Comparison of ENCODE assay signal across 9 mouse cellular contexts in genomic region chr8:126850189-126850535, GRCm38 (mm10).
DNase-seq lines count a peak whose midpoint lies in the region; ATAC-seq and TF ChIP-seq lines count a peak whose summit lies in the region.
"Had no signal": no experiment of that assay in that cellular context is flagged by ENCODE, and none has a peak within 500 bp of the region (broad histone marks: within the 10 kb centered on the region; RNA-seq: fewer than 3 reads in every experiment).

No protein-coding gene starts in this region.

- H3K4me1 ChIP-seq in liver, adult 2 months (ENCODE audit: control insufficient read depth, insufficient read depth, low read length) = peaks cover 31% of the 10 kb centered on the region
- H3K4me1 ChIP-seq in bone marrow, adult 2 months (ENCODE audit: control insufficient read depth, insufficient read depth, low read length) = peaks cover 38% of the 10 kb centered on the region
- H3K4me1 ChIP-seq in liver, embryonic 13.5 days (replicated peaks) = peaks cover 62% of the 10 kb centered on the region

- no peaks in the 10 kb centered on the region for H3K79me2 ChIP-seq in liver, adult 2 months (ENCODE audit: control insufficient read depth, insufficient read depth, low read length)

- ATAC-seq in liver, embryonic 13.5 days (ENCODE audit: low read depth) = no peak

- no peaks in the 10 kb centered on the region for H3K36me3 ChIP-seq in liver, adult 2 months (ENCODE audit: control insufficient read depth, insufficient read depth, low read length)
- H3K36me3 ChIP-seq in liver, embryonic 13.5 days = no peaks in the 10 kb centered on the region

- no peak for DNase-seq in gastrocnemius, adult 2 months
- DNase-seq in gastrocnemius, postnatal 36 days = no peak
- DNase-seq in liver, adult 2 months (ENCODE audit: extremely low read depth, low read depth, low spot score) = no peak
- DNase-seq in liver = no peak
- DNase-seq in liver, embryonic 13.5 days = no peak
- DNase-seq in layer of hippocampus, postnatal 10 days (ENCODE audit: low spot score in 2 of 2) = no peak
- DNase-seq in retina, postnatal 1 day = no peak
- DNase-seq: cerebellum, adult 8-10 months had no signal

- H3K9me3 ChIP-seq in liver, embryonic 13.5 days (replicated peaks) = no peaks in the 10 kb centered on the region

- WGBS in liver, adult 2 months = 79% methylated on average over 1 of the region's 1 CpGs
- WGBS in bone marrow, adult 2 months = 17% methylated on average over 1 of the region's 1 CpGs
- 40% methylated on average over 1 of the region's 1 CpGs for WGBS in liver, embryonic 13.5 days (ENCODE audit: insufficient replicate concordance)

- H3K4me2 ChIP-seq in liver, embryonic 13.5 days = no peak overlapping the region

- TF ChIP-seq POLR2A in liver, adult 2 months (IDR thresholded peaks at IDR 0.05; ENCODE audit: extremely low read depth, insufficient read depth, low read length) = no peak
- no peak for TF ChIP-seq POLR2A in bone marrow, adult 2 months (IDR thresholded peaks at IDR 0.05; ENCODE audit: borderline replicate concordance, control insufficient read depth, low read depth, low read length)

- no peak for TF ChIP-seq CTCF in gastrocnemius, adult 2 months (IDR thresholded peaks at IDR 0.05)
- no peak for TF ChIP-seq CTCF in liver, adult 2 months (IDR thresholded peaks at IDR 0.05; ENCODE audit: low read depth, low read length)
- no peak for TF ChIP-seq CTCF in bone marrow, adult 2 months (IDR thresholded peaks at IDR 0.05; ENCODE audit: control insufficient read depth, insufficient read depth, low read length)

- no peak overlapping the region for H3K9ac ChIP-seq in liver, adult 2 months (ENCODE audit: low read depth, low read length)
- no peak overlapping the region for H3K9ac ChIP-seq in liver, embryonic 13.5 days

- intact Hi-C loops in gastrocnemius, adult 2 months (cut with DNase I) = no loop called here
- intact Hi-C loops in gastrocnemius, postnatal 36 days (cut with DNase I) = no loop called here

- no peak overlapping the region for H3K4me3 ChIP-seq in gastrocnemius, adult 2 months
- no peak overlapping the region for H3K4me3 ChIP-seq in liver, adult 2 months (ENCODE audit: insufficient read depth, low read depth, low read length)
- H3K4me3 ChIP-seq in bone marrow, adult 2 months (replicated peaks; ENCODE audit: control insufficient read depth, low read depth, low read length) = no peak overlapping the region
- H3K4me3 ChIP-seq in liver, embryonic 13.5 days (replicated peaks) = no peak overlapping the region

- peak overlapping the region; percentile 89 for H3K27ac ChIP-seq in gastrocnemius, adult 2 months
- peak overlapping the region; percentile 55 for H3K27ac ChIP-seq in liver, adult 2 months (replicated peaks; ENCODE audit: insufficient read depth, low read depth, low read length)
- peak overlapping the region; percentile 86 for H3K27ac ChIP-seq in bone marrow, adult 2 months (ENCODE audit: control insufficient read depth, insufficient read depth, low read depth, low read length, poor library complexity)
- H3K27ac ChIP-seq in liver, embryonic 13.5 days = peak overlapping the region; percentile 71

- no peaks in the 10 kb centered on the region for H3K27me3 ChIP-seq in liver, adult 2 months (ENCODE audit: control insufficient read depth, insufficient read depth, low read length)
- H3K27me3 ChIP-seq in liver, embryonic 13.5 days = no peaks in the 10 kb centered on the region
